Mouse (Mus musculus) liver, embryonic 11.5 days (tissue): ENCODE results near the gene Gm37240. TPM values are rescaled to one million over a fixed set of nuclear protein-coding genes. Genes with fewer than 3 reads are reported as not detected.

ENCODE experiments used
- ATAC-seq: fragments of 200-750 bp; cut with Nextera tagmentation; replicated peaks from 2 replicates; pipeline ENCODE4 v1.8.0; 2017; ENCODE audit warnings: moderate number of reproducible peaks, mild to moderate bottlenecking, moderate TSS enrichment, moderate library complexity; ENCODE audit not compliant: low FRiP score
- DNase-seq: peaks from one replicate; pipeline ENCODE4 v3.0.0-alpha.2; 2017; ENCODE audit warnings: low spot score
- H3K27ac ChIP-seq: fragments of 300-500 bp; sonication (generic); 2 replicates; pipeline ENCODE4 v1.5.1; 2014; ENCODE audit warnings: mild to moderate bottlenecking, low read depth, low read length, control low read depth
- H3K27me3 ChIP-seq: fragments of 300-500 bp; sonication (generic); replicated peaks from 2 replicates; pipeline ENCODE4 v1.6.1; 2014; ENCODE audit warnings: low read length, mixed read lengths; ENCODE audit not compliant: control insufficient read depth, insufficient read depth
- H3K36me3 ChIP-seq: fragments of 300-500 bp; sonication (generic); 2 replicates; pipeline ENCODE4 v1.6.1; 2014; ENCODE audit warnings: mild to moderate bottlenecking, low read length, moderate library complexity, mixed read lengths; ENCODE audit not compliant: control insufficient read depth, insufficient read depth
- H3K4me1 ChIP-seq: fragments of 300-500 bp; sonication (generic); replicated peaks from 2 replicates; pipeline ENCODE4 v1.6.1; 2014; ENCODE audit warnings: low read length, mixed read lengths; ENCODE audit not compliant: control insufficient read depth, insufficient read depth
- H3K4me2 ChIP-seq: fragments of 300-500 bp; sonication (generic); 2 replicates; pipeline ENCODE4 v1.6.1; 2014; ENCODE audit warnings: mild to moderate bottlenecking, control low read depth, moderate library complexity
- H3K4me3 ChIP-seq: fragments of 300-500 bp; sonication (generic); 2 replicates; pipeline ENCODE4 v1.5.1; 2014; ENCODE audit warnings: low read depth, low read length, control low read depth
- H3K9ac ChIP-seq: fragments of 300-500 bp; sonication (generic); 2 replicates; pipeline ENCODE4 v1.6.1; 2014; ENCODE audit warnings: low read depth, low read length, control low read depth
- H3K9me3 ChIP-seq: fragments of 300-500 bp; sonication (generic); 2 replicates; pipeline ENCODE4 v1.6.1; 2016; ENCODE audit warnings: low read length, inconsistent platforms, mixed read lengths; ENCODE audit not compliant: control insufficient read depth
- WGBS: fragments of 180-500 bp; shearing (Covaris S2); extraction: QIAGEN DNeasy Blood & Tissue Kit; methylation state at CpG from one replicate; pipeline ENCODE4 v1.1.7; 2014; 5-methylcytosine and 5-hydroxymethylcytosine counted together
- polyA plus RNA-seq: library from polyadenylated mRNA; unstranded; fragments of >200 nt; fragmentation: Nextera tagmentation; extraction: Ambion mirVana; gene quantifications from 2 replicates; pipeline ENCODE4 v1.2.1, GENCODE M21; 2014

Gm37240 gene
- polyA plus RNA-seq, 1 experiment from 2014 or later, result 1.6 TPM

DNA sequence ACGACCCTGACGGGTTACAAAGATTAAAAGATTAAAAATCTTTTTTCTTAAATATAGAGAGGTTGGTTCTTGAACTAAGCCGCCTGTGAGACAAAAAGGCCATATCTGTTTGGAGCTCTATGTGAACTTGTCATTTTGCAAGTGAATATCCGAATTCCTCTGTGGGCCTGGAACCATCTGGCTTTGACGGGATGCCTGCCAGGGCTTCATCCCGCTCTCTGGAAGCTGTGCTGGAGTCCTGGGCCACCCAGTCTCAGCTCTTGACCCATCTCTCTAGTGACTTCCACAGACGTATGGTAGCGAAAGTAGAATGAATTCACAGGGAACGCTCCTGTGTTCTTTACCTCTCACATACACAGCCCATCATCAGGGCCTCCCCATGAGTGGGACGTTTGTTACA, 1193.4 kb downstream of the Gm37240 start:
- Histone ChIP-seq H3K4me3 (no peak overlapping the region), H3K4me2 (no peak overlapping the region), H3K27me3 (no peaks in the 10 kb centered on the region), H3K9me3 (no peaks in the 10 kb centered on the region), H3K27ac (no peak overlapping the region), H3K9ac (no peak overlapping the region), H3K36me3 (no peaks in the 10 kb centered on the region), H3K4me1 (no peaks in the 10 kb centered on the region)
- WGBS, result 76% methylated on average over 10 of the region's 10 CpGs
- ATAC-seq (no peak), DNase-seq (no peak)

DNA sequence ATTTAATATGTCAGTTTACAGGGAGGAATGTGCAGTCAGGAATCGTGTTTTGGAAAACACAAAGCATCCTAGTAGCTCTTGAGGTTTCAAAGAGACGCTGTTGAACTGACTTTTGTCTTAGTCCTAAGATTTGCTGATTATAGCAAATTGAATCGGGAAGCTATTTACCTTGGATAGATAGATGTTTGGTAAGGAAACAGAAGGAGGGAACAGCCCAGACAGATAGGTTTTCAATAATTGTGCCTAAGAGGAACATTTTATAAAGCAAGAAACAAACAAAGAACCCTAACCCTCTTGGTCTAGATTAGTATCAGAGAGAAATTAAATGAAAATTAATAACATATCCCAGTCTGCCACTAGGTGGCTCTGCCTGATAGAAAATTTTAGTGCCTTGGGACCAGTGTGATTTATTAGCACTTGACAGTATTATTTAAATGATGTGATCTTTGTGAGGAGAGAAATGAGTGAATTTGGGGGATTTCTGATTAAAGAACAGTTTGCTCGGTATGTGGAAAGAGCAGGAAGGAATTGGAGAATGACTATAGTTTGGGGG, 1194.6 kb downstream of the Gm37240 start:
- H3K27me3 ChIP-seq, result no peaks in the 10 kb centered on the region
- no peak overlapping the region for H3K9ac ChIP-seq
- H3K27ac ChIP-seq, result no peak overlapping the region
- no peak overlapping the region for H3K4me3 ChIP-seq
- no peaks in the 10 kb centered on the region for H3K9me3 ChIP-seq
- ATAC-seq (no peak), DNase-seq (no peak)
- H3K36me3 ChIP-seq, result no peaks in the 10 kb centered on the region
- H3K4me2 ChIP-seq, result no peak overlapping the region
- WGBS, result 57% methylated on average over 4 of the region's 4 CpGs
- H3K4me1 ChIP-seq, result no peaks in the 10 kb centered on the region

DNA sequence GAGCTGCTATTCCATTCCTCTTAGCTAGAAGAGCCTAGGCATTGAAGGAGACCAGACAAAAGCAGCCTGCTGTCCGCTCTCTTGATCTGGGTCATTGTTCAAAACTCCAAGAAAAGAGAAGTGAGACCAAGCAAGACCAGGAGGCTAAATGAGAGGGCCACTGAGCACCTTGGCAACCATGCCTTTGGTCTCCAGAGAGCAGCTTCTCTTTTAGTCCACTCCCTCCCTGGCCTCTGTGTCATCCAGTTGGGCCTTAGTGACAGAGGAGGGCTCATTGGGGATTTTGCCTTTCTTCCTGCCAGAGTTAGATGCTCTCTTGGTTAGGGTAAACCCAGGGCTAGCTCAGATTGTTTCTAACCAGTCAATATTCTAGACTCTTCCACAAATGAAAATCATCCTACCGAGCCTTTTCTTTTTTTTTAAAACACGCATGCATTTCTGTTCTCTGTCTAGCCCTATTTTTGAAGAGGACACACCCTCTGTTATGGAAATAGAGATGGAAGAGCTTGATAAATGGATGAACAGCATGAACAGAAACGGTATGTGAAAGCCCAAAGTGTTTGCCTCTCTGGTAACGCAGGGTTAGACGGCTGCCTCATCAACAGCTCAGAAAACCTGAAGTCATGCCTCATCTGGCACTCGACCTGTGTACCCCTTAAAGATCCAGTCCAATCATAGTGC, 1197.1 kb downstream of the Gm37240 start:
- H3K4me3 ChIP-seq, result no peak overlapping the region
- no peak for ATAC-seq
- no peak overlapping the region for H3K9ac ChIP-seq
- H3K36me3 ChIP-seq, result no peaks in the 10 kb centered on the region
- H3K27ac ChIP-seq, result no peak overlapping the region
- no peaks in the 10 kb centered on the region for H3K9me3 ChIP-seq
- H3K27me3 ChIP-seq, result no peaks in the 10 kb centered on the region; the same call in 1 of the 2 replicates
- WGBS, result 73% methylated on average over 7 of the region's 7 CpGs
- H3K4me2 ChIP-seq, result no peak overlapping the region
- no peak for DNase-seq
- H3K4me1 ChIP-seq, result no peaks in the 10 kb centered on the region

DNA sequence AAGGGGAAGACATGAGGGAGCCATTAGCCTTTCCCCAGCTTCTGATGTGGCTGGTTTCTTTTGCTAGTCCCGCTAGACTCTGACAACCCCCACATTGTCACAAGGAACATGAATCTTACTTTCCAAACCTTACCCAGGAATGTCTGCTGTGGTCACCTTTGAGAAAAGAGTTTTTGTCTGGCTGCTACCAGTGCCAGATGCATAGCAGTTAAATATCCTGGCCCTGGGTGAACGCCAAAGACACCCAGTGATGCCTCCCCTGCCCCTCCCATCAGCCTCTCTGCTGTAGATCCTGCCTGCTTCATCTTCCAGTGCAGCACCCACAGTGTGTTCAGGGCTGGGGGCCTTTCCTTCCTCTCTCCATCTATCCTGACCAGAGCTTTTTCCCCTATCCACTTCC, 1197.7 kb downstream of the Gm37240 start:
- Histone ChIP-seq H3K27ac (no peak overlapping the region), H3K9ac (no peak overlapping the region), H3K36me3 (no peaks in the 10 kb centered on the region), H3K9me3 (no peaks in the 10 kb centered on the region), H3K4me1 (no peaks in the 10 kb centered on the region), H3K4me2 (no peak overlapping the region), H3K4me3 (no peak overlapping the region), H3K27me3 (no peaks in the 10 kb centered on the region; the same call in 1 of the 2 replicates)
- DNase-seq (no peak), ATAC-seq (no peak)
- WGBS, result 78% methylated on average over 2 of the region's 2 CpGs

DNA sequence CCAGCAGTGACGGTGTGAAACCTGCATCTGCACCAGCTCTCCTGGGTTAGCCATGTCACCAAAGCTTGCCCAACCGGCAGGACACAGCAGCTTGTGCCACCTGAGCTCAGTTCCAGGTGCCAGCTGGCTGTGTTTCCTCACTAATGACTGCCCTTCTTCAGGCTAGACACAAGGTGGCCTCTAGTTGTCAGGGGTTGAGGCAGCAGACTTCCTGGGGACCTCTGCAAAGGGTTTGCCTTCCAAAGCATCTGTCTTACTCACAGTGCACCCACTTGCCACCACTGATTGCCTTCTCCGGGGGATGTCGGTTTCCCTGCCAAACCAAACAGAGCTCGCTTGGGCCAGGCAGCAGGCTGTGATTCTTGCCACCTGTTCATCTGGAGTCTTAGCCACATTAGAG, 1199.1 kb downstream of the Gm37240 start:
- Histone ChIP-seq H3K4me1 (no peaks in the 10 kb centered on the region), H3K4me3 (no peak overlapping the region), H3K4me2 (no peak overlapping the region), H3K27me3 (no peaks in the 10 kb centered on the region; the same call in 1 of the 2 replicates), H3K9ac (no peak overlapping the region), H3K9me3 (no peaks in the 10 kb centered on the region), H3K27ac (no peak overlapping the region), H3K36me3 (no peaks in the 10 kb centered on the region)
- DNase-seq, result no peak
- ATAC-seq, result no peak
- WGBS, result 70% methylated on average over 5 of the region's 5 CpGs

DNA sequence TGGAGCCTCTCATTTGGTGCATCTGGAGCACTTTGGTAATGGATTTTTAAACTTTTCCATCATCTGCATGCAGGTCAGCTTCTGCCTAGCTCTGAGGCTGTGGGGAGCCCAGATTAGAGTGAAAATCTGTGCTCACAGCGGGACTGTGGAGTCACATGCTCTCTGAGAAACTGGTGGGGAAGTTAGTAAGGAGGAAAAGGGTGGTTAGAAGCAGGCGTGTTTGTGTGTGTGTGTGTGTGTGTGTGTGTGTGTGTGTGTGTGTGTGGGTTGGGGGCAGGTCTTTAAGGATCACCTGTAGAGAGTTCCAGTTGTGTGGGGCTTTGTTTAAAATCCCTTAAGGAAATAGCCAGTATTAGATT, 1199.9 kb downstream of the Gm37240 start:
- Histone ChIP-seq H3K4me2 (no peak overlapping the region), H3K4me3 (no peak overlapping the region), H3K4me1 (no peaks in the 10 kb centered on the region), H3K9ac (no peak overlapping the region), H3K27me3 (no peaks in the 10 kb centered on the region; the same call in 1 of the 2 replicates), H3K27ac (no peak overlapping the region), H3K9me3 (no peaks in the 10 kb centered on the region), H3K36me3 (no peaks in the 10 kb centered on the region)
- ATAC-seq, result no peak
- no peak for DNase-seq
- WGBS, result 43% methylated on average over 2 of the region's 2 CpGs

DNA sequence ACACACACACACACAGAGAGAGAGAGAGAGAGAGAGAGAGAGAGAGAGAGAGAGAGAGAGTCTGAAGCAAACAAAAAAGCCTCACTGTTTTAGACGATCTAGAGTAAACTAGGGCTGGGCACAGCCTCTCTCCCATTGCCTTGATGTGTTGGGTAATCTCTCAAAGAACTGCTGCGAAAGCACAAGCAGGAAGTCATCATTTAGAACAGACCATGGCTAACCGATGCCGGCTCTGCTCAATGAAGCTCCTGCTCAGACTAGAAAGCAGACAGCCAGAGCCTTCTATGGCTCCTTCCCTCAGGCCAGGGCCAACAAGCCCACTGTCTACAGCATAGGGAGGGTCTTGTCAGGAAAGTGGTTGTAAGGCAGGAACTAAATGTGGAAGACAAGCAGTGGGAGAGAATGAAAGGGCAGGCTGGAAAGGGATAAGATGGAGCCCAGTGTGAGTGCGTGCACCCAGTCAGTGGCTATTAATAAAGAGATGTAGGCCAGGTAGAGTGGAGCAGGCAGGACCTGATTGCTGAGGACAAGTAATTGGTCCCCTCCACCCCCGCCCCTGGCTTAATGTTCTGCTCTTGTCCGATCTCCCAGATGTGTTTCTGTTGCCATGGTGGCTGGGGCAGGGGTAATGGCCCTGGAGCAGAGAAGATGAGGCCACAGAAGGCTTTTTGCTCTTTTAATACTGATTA, 1200.4 kb downstream of the Gm37240 start:
- no peak overlapping the region for H3K27ac ChIP-seq
- H3K9me3 ChIP-seq, result no peaks in the 10 kb centered on the region
- no peaks in the 10 kb centered on the region for H3K36me3 ChIP-seq
- H3K9ac ChIP-seq, result no peak overlapping the region
- H3K4me3 ChIP-seq, result no peak overlapping the region
- no peak overlapping the region for H3K4me2 ChIP-seq
- H3K27me3 ChIP-seq, result no peaks in the 10 kb centered on the region; the same call in 1 of the 2 replicates
- H3K4me1 ChIP-seq, result no peaks in the 10 kb centered on the region
- 63% methylated on average over 7 of the region's 7 CpGs for WGBS
- DNase-seq (no peak), ATAC-seq (no peak)

DNA sequence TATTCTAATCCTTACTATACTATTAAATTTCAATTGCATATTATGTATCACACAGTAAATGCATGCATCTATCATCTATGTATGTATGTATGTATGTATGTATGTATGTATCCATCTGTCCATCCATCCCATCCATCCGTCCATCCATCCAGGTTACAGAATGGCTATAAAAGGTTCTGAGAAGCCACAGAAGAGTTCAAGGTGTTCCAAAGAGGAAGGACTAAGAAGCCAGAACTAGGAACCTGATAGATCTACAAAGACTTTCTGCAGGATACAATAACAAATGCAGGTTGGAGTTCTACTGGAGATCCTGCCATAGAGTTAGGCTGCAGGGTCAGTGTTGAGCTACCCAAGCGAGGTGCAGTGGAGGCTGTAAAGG, 1201.0 kb downstream of the Gm37240 start:
- no peak for DNase-seq
- no peak for ATAC-seq
- H3K27me3 ChIP-seq, result no peaks in the 10 kb centered on the region; the same call in 1 of the 2 replicates
- 83% methylated on average over 2 of the region's 2 CpGs for WGBS
- H3K9ac ChIP-seq, result no peak overlapping the region
- H3K9me3 ChIP-seq, result no peaks in the 10 kb centered on the region
- no peak overlapping the region for H3K27ac ChIP-seq
- H3K4me3 ChIP-seq, result no peak overlapping the region
- no peak overlapping the region for H3K4me2 ChIP-seq
- no peaks in the 10 kb centered on the region for H3K4me1 ChIP-seq
- H3K36me3 ChIP-seq, result no peaks in the 10 kb centered on the region
